Mouse (Mus musculus): ENCODE results near the gene Dleu7. TPM values are rescaled to one million over a fixed set of nuclear protein-coding genes. Genes with fewer than 3 reads are reported as not detected.

The Dleu7 gene
- polyA plus RNA-seq, 1 experiment from 2014 or later, result 0.96 TPM

- 0 out of 2 replicates have a peak, but pooled peaks cover 3% of the 10 kb centered on the region for H3K4me1 ChIP-seq
- H3K9ac ChIP-seq, result no peak overlapping the region
- no peak overlapping the region for H3K4me2 ChIP-seq
- no peaks in the 10 kb centered on the region for H3K27me3 ChIP-seq
- no peaks in the 10 kb centered on the region for H3K9me3 ChIP-seq
- 37% methylated on average over 7 of the region's 7 CpGs for WGBS
- ATAC-seq (ENCODE audit: borderline replicate concordance, extremely low read depth, low FRiP score, low TSS enrichment), result no peak
- H3K27ac ChIP-seq, result no peak overlapping the region
- H3K4me3 ChIP-seq, result no peak overlapping the region
- H3K36me3 ChIP-seq, result no peaks in the 10 kb centered on the region
Observed at GRCm38 (mm10) chr14:62235969-62236368, 56.9 kb downstream of the Dleu7 start.

- H3K27me3 ChIP-seq, result no peaks in the 10 kb centered on the region
- no peak overlapping the region for H3K4me3 ChIP-seq
- H3K4me1 ChIP-seq, result 0 out of 2 replicates have a peak, but pooled peaks cover 3% of the 10 kb centered on the region
- WGBS, result 39% methylated on average over 1 of the region's 1 CpGs
- no peaks in the 10 kb centered on the region for H3K9me3 ChIP-seq
- no peak overlapping the region for H3K9ac ChIP-seq
- no peak overlapping the region for H3K4me2 ChIP-seq
- no peak for ATAC-seq (ENCODE audit: borderline replicate concordance, extremely low read depth, low FRiP score, low TSS enrichment)
- H3K27ac ChIP-seq, result no peak overlapping the region
- no peaks in the 10 kb centered on the region for H3K36me3 ChIP-seq
Observed at GRCm38 (mm10) chr14:62235214-62235613, 57.6 kb downstream of the Dleu7 start.

GRCm38 (mm10) chr14:62230968-62231367 lies 61.9 kb downstream of the Dleu7 start:
- no peaks in the 10 kb centered on the region for H3K27me3 ChIP-seq
- H3K4me2 ChIP-seq, result no peak overlapping the region
- H3K4me3 ChIP-seq, result no peak overlapping the region
- H3K9me3 ChIP-seq, result no peaks in the 10 kb centered on the region
- WGBS, result 65% methylated on average over 3 of the region's 3 CpGs
- H3K4me1 ChIP-seq, result 0 out of 2 replicates have a peak, but pooled peaks cover 1% of the 10 kb centered on the region
- no peak overlapping the region for H3K9ac ChIP-seq
- no peaks in the 10 kb centered on the region for H3K36me3 ChIP-seq
- no peak overlapping the region for H3K27ac ChIP-seq
- no peak for ATAC-seq (ENCODE audit: borderline replicate concordance, extremely low read depth, low FRiP score, low TSS enrichment)

GRCm38 (mm10) chr14:62227101-62227500 lies 65.7 kb downstream of the Dleu7 start:
- H3K9ac ChIP-seq, result no peak overlapping the region
- H3K4me3 ChIP-seq, result no peak overlapping the region
- H3K4me2 ChIP-seq, result no peak overlapping the region
- 81% methylated on average over 5 of the region's 5 CpGs for WGBS
- no peaks in the 10 kb centered on the region for H3K27me3 ChIP-seq
- no peaks in the 10 kb centered on the region for H3K9me3 ChIP-seq
- no peak overlapping the region for H3K27ac ChIP-seq
- H3K36me3 ChIP-seq, result no peaks in the 10 kb centered on the region
- no peak for ATAC-seq (ENCODE audit: borderline replicate concordance, extremely low read depth, low FRiP score, low TSS enrichment)
- no peaks in the 10 kb centered on the region for H3K4me1 ChIP-seq

- Histone ChIP-seq H3K4me1 (no peaks in the 10 kb centered on the region), H3K9me3 (no peaks in the 10 kb centered on the region), H3K27me3 (no peaks in the 10 kb centered on the region), H3K4me2 (no peak overlapping the region), H3K27ac (no peak overlapping the region), H3K9ac (no peak overlapping the region), H3K4me3 (no peak overlapping the region), H3K36me3 (no peaks in the 10 kb centered on the region)
- 72% methylated on average over 11 of the region's 11 CpGs for whole genome bisulfite sequencing
- no peak for ATAC-seq (ENCODE audit: borderline replicate concordance, extremely low read depth, low FRiP score, low TSS enrichment)
Observed at GRCm38 (mm10) chr14:62226576-62227047, 66.2 kb downstream of the Dleu7 start.

Other genes with a start within 250 kb of the Dleu7 start
- 57.7 and 57.8 TPM in 2 replicates for gene Rnaseh2b, start 458 bp downstream of the Dleu7 start, polyA plus RNA-seq (2015; fragmentation: Nextera tagmentation; extraction: Ambion mirVana)
- 0.33 and 0.57 TPM in 2 replicates for gene Gucy1b2, start 163.2 kb upstream of the Dleu7 start, polyA plus RNA-seq (2015; fragmentation: Nextera tagmentation; extraction: Ambion mirVana)